Mouse (Mus musculus): ENCODE measurements around the gene Rhbdf1. TPM values are rescaled to one million over a fixed set of nuclear protein-coding genes. Genes with fewer than 3 reads are reported as not detected.

Rhbdf1 gene
- total and polyA plus RNA-seq, 2 experiments from 2014 or later, result 21.9 to 69.2 TPM

GRCm38 (mm10) chr11:32187256-32187655 is 34.8 kb downstream of the Rhbdf1 start:
- Histone ChIP-seq H3K27ac (ENCODE audit: low read depth) (no peak overlapping the region), H3K9ac (replicated peaks; ENCODE audit: low read depth, low read length) (no peak overlapping the region), H3K36me3 (replicated peaks; ENCODE audit: control insufficient read depth, insufficient read depth, low read length) (no peaks in the 10 kb centered on the region), H3K4me2 (ENCODE audit: low read depth, low read length) (no peak overlapping the region), H3K4me1 (ENCODE audit: control insufficient read depth, insufficient read depth) (no peaks in the 10 kb centered on the region; the same call in 1 of the 2 replicates), H3K27me3 (ENCODE audit: control insufficient read depth, insufficient read depth, low read length) (no peaks in the 10 kb centered on the region), H3K4me3 (ENCODE audit: low read depth, low read length) (no peak overlapping the region), H3K9me3 (replicated peaks; ENCODE audit: control insufficient read depth, low read length) (no peaks in the 10 kb centered on the region)
- ATAC-seq (ENCODE audit: insufficient read depth, low read depth), result no peak
- 88% methylated on average over 4 of the region's 4 CpGs for WGBS
- TF ChIP-seq EP300 (IDR thresholded peaks at IDR 0.05; ENCODE audit: low read depth) (no peak), CTCF (IDR thresholded peaks at IDR 0.05; ENCODE audit: low read depth) (no peak)
- DNase-seq (ENCODE audit: low spot score), result no peak

DNA sequence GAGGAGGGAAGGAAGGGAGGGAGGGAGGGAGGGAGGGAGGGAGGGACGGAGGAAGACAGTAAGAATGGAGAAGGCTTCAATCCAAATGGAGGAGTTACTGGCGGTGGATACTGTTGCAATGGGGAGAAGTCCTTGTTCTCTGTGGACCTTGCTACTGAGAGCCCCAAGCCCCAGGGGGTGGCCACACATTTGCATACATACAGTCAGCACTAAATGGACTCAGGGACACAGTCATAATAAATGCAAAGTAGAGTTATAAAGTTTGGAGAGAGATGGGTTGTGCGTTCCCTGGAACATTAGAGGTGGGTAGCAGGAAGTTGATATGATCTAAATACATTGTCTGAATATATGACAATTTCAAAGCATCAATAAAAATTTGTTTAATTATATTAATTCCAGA is 36.1 kb downstream of the Rhbdf1 start:
- DNase-seq (ENCODE audit: low spot score) (no peak), ATAC-seq (ENCODE audit: insufficient read depth, low read depth) (no peak)
- Histone ChIP-seq H3K27ac (ENCODE audit: low read depth) (no peak overlapping the region), H3K4me2 (ENCODE audit: low read depth, low read length) (no peak overlapping the region), H3K36me3 (replicated peaks; ENCODE audit: control insufficient read depth, insufficient read depth, low read length) (no peaks in the 10 kb centered on the region), H3K27me3 (ENCODE audit: control insufficient read depth, insufficient read depth, low read length) (no peaks in the 10 kb centered on the region), H3K4me1 (ENCODE audit: control insufficient read depth, insufficient read depth) (no peaks in the 10 kb centered on the region), H3K9ac (replicated peaks; ENCODE audit: low read depth, low read length) (no peak overlapping the region), H3K4me3 (ENCODE audit: low read depth, low read length) (no peak overlapping the region), H3K9me3 (replicated peaks; ENCODE audit: control insufficient read depth, low read length) (no peaks in the 10 kb centered on the region)
- WGBS, result 65% methylated on average over 3 of the region's 3 CpGs
- TF ChIP-seq CTCF (IDR thresholded peaks at IDR 0.05; ENCODE audit: low read depth) (no peak), EP300 (IDR thresholded peaks at IDR 0.05; ENCODE audit: low read depth) (no peak)

DNA sequence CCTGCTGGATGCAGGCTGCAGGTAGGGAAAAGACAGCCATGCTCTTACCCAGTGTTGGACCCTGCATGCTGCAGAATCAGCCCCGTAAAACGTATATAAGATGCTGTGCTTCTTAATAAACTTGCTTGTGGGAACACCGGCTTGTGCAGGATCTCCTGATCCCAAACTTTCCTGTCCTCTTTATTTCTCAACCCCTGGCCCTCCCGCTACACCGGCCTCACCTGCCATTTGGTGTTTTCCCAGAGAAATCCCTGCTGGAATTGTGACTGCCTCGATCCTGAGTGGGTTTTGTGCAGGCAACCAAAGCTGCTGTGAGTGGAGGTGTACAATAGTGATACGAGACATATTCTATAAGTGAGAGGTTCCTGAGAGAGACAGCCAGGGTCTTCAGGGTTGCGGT is 37.6 kb downstream of the Rhbdf1 start:
- no peak overlapping the region for H3K4me2 ChIP-seq (ENCODE audit: low read depth, low read length)
- H3K9me3 ChIP-seq (replicated peaks; ENCODE audit: control insufficient read depth, low read length), result no peaks in the 10 kb centered on the region
- no peak overlapping the region for H3K4me3 ChIP-seq (ENCODE audit: low read depth, low read length)
- H3K9ac ChIP-seq (replicated peaks; ENCODE audit: low read depth, low read length), result no peak overlapping the region
- 82% methylated on average over 8 of the region's 8 CpGs for WGBS
- ATAC-seq (ENCODE audit: insufficient read depth, low read depth) (no peak), DNase-seq (ENCODE audit: low spot score) (no peak)
- no peaks in the 10 kb centered on the region for H3K36me3 ChIP-seq (replicated peaks; ENCODE audit: control insufficient read depth, insufficient read depth, low read length)
- no peaks in the 10 kb centered on the region for H3K4me1 ChIP-seq (ENCODE audit: control insufficient read depth, insufficient read depth)
- TF ChIP-seq CTCF (IDR thresholded peaks at IDR 0.05; ENCODE audit: low read depth), result no peak
- TF ChIP-seq EP300 (IDR thresholded peaks at IDR 0.05; ENCODE audit: low read depth), result no peak
- no peak overlapping the region for H3K27ac ChIP-seq (ENCODE audit: low read depth)
- no peaks in the 10 kb centered on the region for H3K27me3 ChIP-seq (ENCODE audit: control insufficient read depth, insufficient read depth, low read length)

- H3K27ac ChIP-seq (ENCODE audit: low read depth), result no peak overlapping the region
- H3K27me3 ChIP-seq (ENCODE audit: control insufficient read depth, insufficient read depth, low read length), result no peaks in the 10 kb centered on the region
- no peak for TF ChIP-seq EP300 (IDR thresholded peaks at IDR 0.05; ENCODE audit: low read depth)
- TF ChIP-seq CTCF (IDR thresholded peaks at IDR 0.05; ENCODE audit: low read depth), result peak; percentile 91
- H3K9me3 ChIP-seq (replicated peaks; ENCODE audit: control insufficient read depth, low read length), result no peaks in the 10 kb centered on the region
- H3K36me3 ChIP-seq (replicated peaks; ENCODE audit: control insufficient read depth, insufficient read depth, low read length), result no peaks in the 10 kb centered on the region
- H3K4me1 ChIP-seq (ENCODE audit: control insufficient read depth, insufficient read depth), result no peaks in the 10 kb centered on the region
- no peak overlapping the region; the same call in 1 of the 2 replicates for H3K9ac ChIP-seq (replicated peaks; ENCODE audit: low read depth, low read length)
- ATAC-seq (ENCODE audit: insufficient read depth, low read depth) (peak; percentile 69; the same call in 1 of the 2 replicates), DNase-seq (ENCODE audit: low spot score) (peak; percentile 66)
- WGBS, result 40% methylated on average over 25 of the region's 25 CpGs
- no peak overlapping the region for H3K4me3 ChIP-seq (ENCODE audit: low read depth, low read length)
- no peak overlapping the region for H3K4me2 ChIP-seq (ENCODE audit: low read depth, low read length)
Observed at GRCm38 (mm10) chr11:32181973-32182868, 39.9 kb downstream of the Rhbdf1 start.

GRCm38 (mm10) chr11:32181246-32181645 is 40.9 kb downstream of the Rhbdf1 start:
- no peak for DNase-seq (ENCODE audit: low spot score)
- 73% methylated on average over 4 of the region's 4 CpGs for WGBS

More at GRCm38 (mm10) chr11:32181246-32181645, 40.9 kb downstream of the Rhbdf1 start:
- no peak overlapping the region for H3K4me2 ChIP-seq (ENCODE audit: low read depth, low read length)
- H3K9me3 ChIP-seq (replicated peaks; ENCODE audit: control insufficient read depth, low read length), result no peaks in the 10 kb centered on the region
- H3K9ac ChIP-seq (replicated peaks; ENCODE audit: low read depth, low read length), result no peak overlapping the region
- no peak for ATAC-seq (ENCODE audit: insufficient read depth, low read depth)
- no peaks in the 10 kb centered on the region for H3K36me3 ChIP-seq (replicated peaks; ENCODE audit: control insufficient read depth, insufficient read depth, low read length)
- no peak overlapping the region for H3K27ac ChIP-seq (ENCODE audit: low read depth)
- H3K4me1 ChIP-seq (ENCODE audit: control insufficient read depth, insufficient read depth), result no peaks in the 10 kb centered on the region
- no peak for TF ChIP-seq CTCF (IDR thresholded peaks at IDR 0.05; ENCODE audit: low read depth)
- TF ChIP-seq EP300 (IDR thresholded peaks at IDR 0.05; ENCODE audit: low read depth), result no peak
- no peak overlapping the region for H3K4me3 ChIP-seq (ENCODE audit: low read depth, low read length)
- H3K27me3 ChIP-seq (ENCODE audit: control insufficient read depth, insufficient read depth, low read length), result no peaks in the 10 kb centered on the region

All from heart, postnatal 0 days (tissue).